ENCODE assay signal across 24 mouse cellular contexts in genomic region chr3:83977817-83978216, GRCm38 (mm10).
DNase-seq lines count a peak whose midpoint lies in the region; ATAC-seq and TF ChIP-seq lines count a peak whose summit lies in the region.
"Had no signal": no experiment of that assay in that cellular context is flagged by ENCODE, and none has a peak within 500 bp of the region (broad histone marks: within the 10 kb centered on the region; RNA-seq: fewer than 3 reads in every experiment).

No protein-coding gene starts in this region.

- H3K9ac ChIP-seq in liver, adult 2 months (ENCODE audit: low read depth, low read length), result no peak overlapping the region
- H3K9ac ChIP-seq in liver, embryonic 11.5 days (ENCODE audit: low read depth, low read length), result no peak overlapping the region
- no peak overlapping the region for H3K9ac ChIP-seq in forebrain, embryonic 14.5 days (ENCODE audit: low read length)
- H3K9ac ChIP-seq in stomach, embryonic 14.5 days (replicated peaks; ENCODE audit: low read depth, low read length), result no peak overlapping the region
- H3K9ac ChIP-seq: heart, embryonic 13.5 days; kidney, embryonic 15.5 days; limb, embryonic 13.5 days; liver, embryonic 15.5 days had no signal

- no peaks in the 10 kb centered on the region for H3K9me3 ChIP-seq in liver, embryonic 11.5 days (ENCODE audit: control insufficient read depth, low read length)
- H3K9me3 ChIP-seq in forebrain, embryonic 14.5 days (replicated peaks; ENCODE audit: control insufficient read depth, low read length), result no peaks in the 10 kb centered on the region
- H3K9me3 ChIP-seq in stomach, embryonic 14.5 days (ENCODE audit: control insufficient read depth, low read depth, low read length), result no peaks in the 10 kb centered on the region
- H3K9me3 ChIP-seq: embryonic facial prominence, embryonic 10.5 days; heart, embryonic 13.5 days; kidney, embryonic 15.5 days; limb, embryonic 13.5 days; liver, embryonic 15.5 days had no signal

- peak overlapping the region; percentile 40 for H3K27ac ChIP-seq in liver, adult 2 months (replicated peaks; ENCODE audit: insufficient read depth, low read depth, low read length)
- H3K27ac ChIP-seq in liver, embryonic 11.5 days (ENCODE audit: low read depth, low read length), result no peak overlapping the region
- peak overlapping the region; percentile 98 for H3K27ac ChIP-seq in forebrain, embryonic 14.5 days (ENCODE audit: low read depth, low read length)
- H3K27ac ChIP-seq in stomach, embryonic 14.5 days (ENCODE audit: low read length), result peak overlapping the region; percentile 45; the same call in 1 of the 2 replicates
- H3K27ac ChIP-seq: embryonic facial prominence, embryonic 10.5 days; kidney, embryonic 15.5 days; limb, embryonic 13.5 days; liver, embryonic 15.5 days had no signal

- no peaks in the 10 kb centered on the region for H3K27me3 ChIP-seq in liver, adult 2 months (ENCODE audit: control insufficient read depth, insufficient read depth, low read length)
- no peaks in the 10 kb centered on the region for H3K27me3 ChIP-seq in liver, embryonic 11.5 days (replicated peaks; ENCODE audit: control insufficient read depth, insufficient read depth, low read length)
- H3K27me3 ChIP-seq in forebrain, embryonic 14.5 days (replicated peaks; ENCODE audit: control insufficient read depth, insufficient read depth, low read length), result no peaks in the 10 kb centered on the region
- no peaks in the 10 kb centered on the region for H3K27me3 ChIP-seq in stomach, embryonic 14.5 days (ENCODE audit: control insufficient read depth, insufficient read depth, low read length)
- H3K27me3 ChIP-seq: heart, embryonic 13.5 days; kidney, embryonic 15.5 days; limb, embryonic 13.5 days; liver, embryonic 15.5 days; Patski had no signal

- no peak for TF ChIP-seq CTCF in liver, adult 2 months (IDR thresholded peaks at IDR 0.05; ENCODE audit: low read depth, low read length)

- peak; percentile 39 for DNase-seq in heart, adult 11 months
- no peak for DNase-seq in heart, postnatal 4 days
- peak; percentile 72 for DNase-seq in liver, adult 2 months (ENCODE audit: extremely low read depth, low read depth, low spot score)
- no peak for DNase-seq in liver, embryonic 11.5 days (ENCODE audit: low spot score)
- DNase-seq in forebrain, embryonic 14.5 days (ENCODE audit: low spot score), result no peak
- DNase-seq in left cerebral cortex, postnatal 4 days, result no peak
- DNase-seq in urinary bladder, postnatal 14 days (ENCODE audit: low spot score), result no peak
- DNase-seq: cerebellum, adult 11-12 months; cerebellum, postnatal 10 days; heart, postnatal 36 days; kidney, postnatal 36 days; lung, postnatal 4 days; right cerebral cortex, postnatal 25 days; spleen, adult 18-20 months; thymus, adult 18-20 months; thymus, postnatal 36 days had no signal

- no peak for TF ChIP-seq POLR2A in liver, adult 2 months (IDR thresholded peaks at IDR 0.05; ENCODE audit: extremely low read depth, insufficient read depth, low read length)

- WGBS in liver, adult 2 months, result 20% methylated on average over 3 of the region's 3 CpGs
- 88% methylated on average over 3 of the region's 3 CpGs for WGBS in liver, embryonic 11.5 days
- 30% methylated on average over 3 of the region's 3 CpGs for WGBS in forebrain, embryonic 14.5 days
- WGBS in stomach, embryonic 14.5 days, result 36% methylated on average over 3 of the region's 3 CpGs

- H3K79me2 ChIP-seq in liver, adult 2 months (ENCODE audit: control insufficient read depth, insufficient read depth, low read length), result peaks cover 28% of the 10 kb centered on the region; the same call in 1 of the 2 replicates

- intact Hi-C loops in left cerebral cortex, postnatal 4 days (cut with DNase I), result no loop called here

- ATAC-seq in liver, embryonic 11.5 days (replicated peaks; ENCODE audit: low FRiP score), result no peak
- no peak for ATAC-seq in forebrain, embryonic 14.5 days
- ATAC-seq in stomach, embryonic 14.5 days (ENCODE audit: insufficient number of reproducible peaks, insufficient read depth, low FRiP score, low read depth), result no peak
- ATAC-seq: intestine, postnatal 0 days; Patski had no signal

- no peaks in the 10 kb centered on the region for H3K36me3 ChIP-seq in liver, adult 2 months (ENCODE audit: control insufficient read depth, insufficient read depth, low read length)
- H3K36me3 ChIP-seq in liver, embryonic 11.5 days (ENCODE audit: control insufficient read depth, insufficient read depth, low read length), result no peaks in the 10 kb centered on the region
- no peaks in the 10 kb centered on the region for H3K36me3 ChIP-seq in forebrain, embryonic 14.5 days (ENCODE audit: control insufficient read depth, insufficient read depth, low read length)
- no peaks in the 10 kb centered on the region for H3K36me3 ChIP-seq in stomach, embryonic 14.5 days (ENCODE audit: control insufficient read depth, insufficient read depth, low read length)
- H3K36me3 ChIP-seq: heart, embryonic 13.5 days; kidney, embryonic 15.5 days; limb, embryonic 13.5 days; liver, embryonic 15.5 days had no signal

- H3K4me2 ChIP-seq in liver, embryonic 11.5 days, result no peak overlapping the region
- H3K4me2 ChIP-seq in forebrain, embryonic 14.5 days (ENCODE audit: low read length), result no peak overlapping the region
- H3K4me2 ChIP-seq in stomach, embryonic 14.5 days (replicated peaks; ENCODE audit: low read depth, low read length), result no peak overlapping the region
- H3K4me2 ChIP-seq: heart, embryonic 13.5 days; kidney, embryonic 15.5 days; limb, embryonic 13.5 days; liver, embryonic 15.5 days had no signal

- H3K4me3 ChIP-seq in liver, adult 2 months (ENCODE audit: insufficient read depth, low read depth, low read length), result no peak overlapping the region
- no peak overlapping the region for H3K4me3 ChIP-seq in liver, embryonic 11.5 days (ENCODE audit: low read depth, low read length)
- H3K4me3 ChIP-seq in forebrain, embryonic 14.5 days (ENCODE audit: low read depth, low read length), result no peak overlapping the region
- H3K4me3 ChIP-seq in stomach, embryonic 14.5 days (ENCODE audit: low read depth, low read length), result no peak overlapping the region
- H3K4me3 ChIP-seq: embryonic facial prominence, embryonic 10.5 days; heart, embryonic 13.5 days; kidney, embryonic 15.5 days; limb, embryonic 13.5 days; liver, embryonic 15.5 days had no signal

- H3K4me1 ChIP-seq in liver, adult 2 months (ENCODE audit: control insufficient read depth, insufficient read depth, low read length), result peaks cover 13% of the 10 kb centered on the region
- peaks cover 7% of the 10 kb centered on the region; the same call in 1 of the 2 replicates for H3K4me1 ChIP-seq in liver, embryonic 11.5 days (replicated peaks; ENCODE audit: control insufficient read depth, insufficient read depth, low read length)
- peaks cover 73% of the 10 kb centered on the region for H3K4me1 ChIP-seq in forebrain, embryonic 14.5 days (ENCODE audit: control insufficient read depth, insufficient read depth, low read length)
- H3K4me1 ChIP-seq in stomach, embryonic 14.5 days (ENCODE audit: control insufficient read depth, insufficient read depth, low read length), result peaks cover 26% of the 10 kb centered on the region; the same call in 1 of the 2 replicates

Comparison
In these comparisons a context has a peak if more than half of its experiments do, and no peak if none do; other contexts are left out.
1. DNase-seq: peak in heart, adult 11 months (single experiment) and liver, adult 2 months (single experiment); none in heart, postnatal 4 days (single experiment), liver, embryonic 11.5 days (single experiment), forebrain, embryonic 14.5 days (single experiment), left cerebral cortex, postnatal 4 days (single experiment) and urinary bladder, postnatal 14 days (single experiment).